Mouse (Mus musculus) ES-Bruce4 (cell line): Measurements from ENCODE around the gene Ccdc58.

Source experiments
- CTCF ChIP-seq: IDR thresholded peaks from one replicate; pipeline ENCODE4 v1.8.1; 2011; ENCODE audit warnings: low read depth, low read length
- EP300 ChIP-seq: IDR thresholded peaks from 2 replicates; pipeline ENCODE4 v1.6.1; 2011; ENCODE audit warnings: low read depth, low read length; ENCODE audit not compliant: insufficient read depth
- POLR2A ChIP-seq: IDR thresholded peaks from one replicate; pipeline ENCODE4 v1.8.1; 2011; ENCODE audit warnings: low read length; ENCODE audit not compliant: insufficient read depth

DNA sequence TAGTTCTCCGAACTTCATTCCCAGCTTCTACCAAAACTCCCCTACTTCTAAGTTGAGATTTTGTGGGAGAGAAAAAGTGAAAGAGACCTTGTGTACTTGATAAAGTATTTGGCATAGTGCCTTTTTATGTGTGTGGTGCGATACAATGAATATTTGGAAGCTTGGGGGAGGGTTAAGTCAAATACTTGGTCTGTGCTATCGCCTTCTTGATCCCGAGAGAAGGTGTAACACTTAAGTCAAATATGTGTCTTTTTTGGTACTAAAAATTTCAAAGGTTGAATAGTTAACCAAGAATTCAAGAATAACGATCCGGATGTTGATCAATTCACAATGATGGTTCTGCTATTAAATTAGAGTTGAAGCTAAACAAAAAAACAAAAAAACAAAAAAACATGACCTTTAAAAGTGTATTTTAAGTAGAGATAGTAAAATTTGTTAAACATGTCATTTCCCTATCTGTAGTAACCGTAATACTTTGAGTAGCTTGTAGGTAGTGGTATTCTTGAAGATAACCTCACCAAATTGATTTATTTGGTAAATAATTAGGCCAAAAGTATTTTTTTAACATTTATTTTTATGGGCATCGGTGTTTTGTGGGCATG lies 1.0 kb downstream of the Ccdc58 start:
- TF ChIP-seq EP300 (no peak), POLR2A (no peak), CTCF (no peak)
